Mouse (Mus musculus) right cerebral cortex, postnatal 4 days (tissue): ENCODE results near the gene Ksr1.
"Not testable (repeated sequence)": the region's sequence is repeated elsewhere in the genome, so short reads cannot be mapped to it uniquely, and the experiment has no call there.

ENCODE experiments used
- DNase-seq: peaks from one replicate; pipeline ENCODE4 v3.0.0-alpha.2; 2022

Gene Ksr1

DNA sequence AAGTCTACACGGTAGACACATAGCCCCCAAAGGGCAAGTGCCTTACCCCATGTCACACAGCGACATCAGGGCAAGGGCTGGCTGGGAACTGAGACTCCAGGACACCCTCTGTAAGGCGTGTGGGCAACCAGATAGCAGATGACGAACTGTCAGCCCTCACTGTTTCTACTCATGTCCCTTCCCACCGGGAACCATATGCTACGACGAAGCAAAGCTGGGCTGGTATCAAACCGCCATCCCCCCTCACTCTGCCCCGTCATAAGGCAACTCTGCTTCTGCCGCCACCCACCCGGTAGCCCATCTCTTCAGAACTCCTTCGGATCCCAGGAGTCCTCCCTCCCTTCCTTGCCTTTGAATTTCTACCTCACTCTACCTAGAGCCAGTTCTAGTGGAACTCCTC, 108.7 kb downstream of the Ksr1 start:
- no peak for DNase-seq

- DNase-seq = no peak
Observed at GRCm38 (mm10) chr11:79036324-79036723, 109.9 kb downstream of the Ksr1 start.

DNA sequence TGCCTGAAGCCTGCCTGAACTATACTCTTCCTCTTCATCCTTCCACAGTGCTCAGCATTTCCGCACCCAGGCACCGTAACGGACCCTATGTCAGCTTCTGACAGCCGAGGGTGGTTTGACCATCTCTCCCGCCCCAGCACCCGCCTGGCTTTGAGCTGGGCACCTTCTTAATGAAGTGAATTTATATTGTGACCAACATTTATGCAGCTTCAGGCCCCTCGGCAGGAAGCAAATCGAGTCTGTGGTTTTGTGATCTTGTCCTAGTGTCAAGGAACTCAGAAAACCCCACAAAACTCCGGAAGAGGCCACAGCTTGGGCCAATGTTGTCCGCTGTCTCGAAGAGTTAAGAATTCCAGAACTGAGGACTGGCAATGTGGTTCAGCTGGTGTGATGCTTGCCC, 112.6 kb downstream of the Ksr1 start:
- DNase-seq = no peak

DNA sequence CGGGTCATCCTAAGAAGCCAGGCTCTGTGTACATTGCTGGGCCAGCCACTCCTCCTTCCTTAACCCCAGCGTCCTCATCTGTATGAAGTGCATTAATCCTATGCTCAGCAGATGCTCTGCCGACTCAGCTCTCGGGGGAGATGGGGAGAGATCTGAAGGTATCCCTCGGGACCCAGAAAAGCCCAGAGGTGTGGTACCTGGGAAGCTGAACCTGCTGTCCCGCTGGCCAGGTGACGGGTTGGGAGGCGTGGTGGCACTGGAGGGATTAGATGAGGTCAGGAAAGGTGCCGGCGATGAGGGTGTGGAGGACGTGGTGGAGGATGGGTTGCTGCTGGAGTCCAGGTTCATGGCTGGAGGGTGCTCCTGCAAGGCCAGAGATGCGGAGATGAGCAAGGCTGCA, 113.2 kb downstream of the Ksr1 start:
- no peak for DNase-seq

DNA sequence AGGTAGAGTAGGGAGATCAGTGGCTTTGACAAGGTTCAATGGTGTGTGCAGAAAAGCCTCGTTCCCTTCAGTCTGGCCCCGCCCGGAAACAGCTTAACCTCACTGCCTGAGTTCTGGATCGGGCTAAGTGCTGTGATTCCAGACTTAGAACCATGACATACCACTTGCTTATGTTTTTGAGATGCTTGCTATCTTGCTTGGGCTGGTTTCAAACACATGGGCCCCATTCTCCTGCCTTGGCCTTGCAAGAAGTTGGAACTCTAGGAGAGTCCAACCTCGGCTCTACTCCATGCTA, 114.8 kb downstream of the Ksr1 start:
- DNase-seq = no peak

DNA sequence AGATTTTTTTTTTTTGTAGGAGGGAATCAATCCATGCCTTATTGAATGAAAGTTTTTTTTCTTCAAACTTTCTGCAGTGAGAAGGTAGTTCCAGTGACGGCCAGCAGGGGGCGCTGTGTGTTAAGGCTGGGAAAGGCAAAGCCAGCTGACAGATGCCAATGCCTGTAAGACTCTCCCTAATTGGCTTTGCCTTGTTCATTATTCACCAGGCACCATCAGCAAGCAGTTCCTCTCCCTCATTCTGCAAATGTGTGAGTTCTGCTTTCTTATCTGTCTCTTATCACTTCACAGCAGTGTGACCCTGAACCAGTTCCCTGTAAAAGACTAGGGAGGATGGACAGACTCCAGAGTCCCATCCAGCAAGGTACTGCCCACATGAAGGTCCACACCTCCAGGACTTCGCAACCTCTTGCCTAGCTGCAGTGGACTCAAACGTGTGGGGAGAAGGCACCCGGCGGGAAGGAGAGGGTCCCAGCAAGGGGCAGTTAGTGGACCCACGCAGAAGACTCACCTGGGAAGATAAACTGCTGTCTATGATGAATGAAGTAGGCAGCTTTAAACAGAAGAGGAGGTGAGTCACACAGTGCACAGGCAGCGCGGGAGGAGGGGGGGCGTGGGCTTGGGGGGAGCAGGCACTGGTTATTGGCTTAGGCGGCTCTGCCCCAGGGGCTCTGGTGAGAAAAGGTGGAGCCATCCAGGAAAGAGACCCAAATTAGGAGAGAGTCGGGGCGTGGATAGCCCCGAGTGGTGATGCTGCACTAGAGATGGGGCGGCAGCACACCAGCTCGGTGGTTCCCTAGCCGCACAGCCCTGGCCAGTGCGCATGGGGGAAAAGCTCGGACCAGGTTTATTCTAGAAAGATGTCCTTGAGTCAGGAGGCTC, 115.4 kb downstream of the Ksr1 start:
- peak; percentile 99 for DNase-seq

GRCm38 (mm10) chr11:79023751-79024150, 122.5 kb downstream of the Ksr1 start:
- no peak for DNase-seq

- DNase-seq = no peak
Observed at GRCm38 (mm10) chr11:79023342-79023741, 122.9 kb downstream of the Ksr1 start.

DNA sequence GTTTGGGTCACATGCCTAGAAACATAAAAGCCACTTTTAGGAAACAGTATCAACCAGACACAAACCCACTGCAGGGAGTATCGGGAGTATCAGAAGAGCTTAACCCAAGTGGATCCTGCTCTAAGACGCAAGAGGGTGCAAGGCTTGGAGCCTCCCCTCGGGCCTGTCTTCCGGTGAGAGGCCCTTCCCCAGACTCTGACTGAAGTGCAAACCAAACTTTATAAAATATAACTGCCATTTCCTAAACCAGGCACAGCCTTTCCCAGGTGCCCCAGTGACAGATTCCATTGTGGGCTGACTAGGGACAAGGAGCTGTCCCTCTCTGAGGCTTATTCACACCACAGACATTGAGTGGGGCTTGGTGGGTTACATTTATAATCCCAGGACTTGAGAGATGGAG, 123.4 kb downstream of the Ksr1 start:
- DNase-seq = no peak

DNA sequence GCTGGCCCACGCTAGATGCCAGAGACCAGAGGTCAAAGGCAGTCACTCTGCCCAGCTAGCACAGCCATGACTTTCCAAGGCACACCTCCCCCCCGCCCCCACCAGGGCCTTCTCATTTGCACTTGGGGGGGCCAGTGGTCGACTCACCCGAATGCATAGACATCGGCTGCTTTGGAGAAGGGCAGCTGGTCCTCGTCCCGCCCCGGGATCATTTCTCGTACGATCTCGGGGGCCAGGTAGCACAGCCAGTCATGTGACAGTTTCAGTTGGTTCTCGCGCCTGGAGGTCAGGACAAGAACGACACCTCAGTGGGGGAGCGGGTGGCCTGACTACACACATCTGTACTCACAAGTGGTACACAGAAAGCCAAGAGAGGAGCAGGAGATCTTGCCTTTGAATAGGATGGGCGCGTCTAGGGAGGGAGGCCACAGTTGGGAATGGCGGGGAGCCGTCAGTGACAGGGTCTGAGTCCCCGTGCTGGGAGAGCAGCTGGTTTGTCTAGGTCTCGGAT, 125.6 kb downstream of the Ksr1 start:
- no peak for DNase-seq

- DNase-seq = peak; percentile 26
Observed at GRCm38 (mm10) chr11:79019839-79020534, 126.2 kb downstream of the Ksr1 start.

DNA sequence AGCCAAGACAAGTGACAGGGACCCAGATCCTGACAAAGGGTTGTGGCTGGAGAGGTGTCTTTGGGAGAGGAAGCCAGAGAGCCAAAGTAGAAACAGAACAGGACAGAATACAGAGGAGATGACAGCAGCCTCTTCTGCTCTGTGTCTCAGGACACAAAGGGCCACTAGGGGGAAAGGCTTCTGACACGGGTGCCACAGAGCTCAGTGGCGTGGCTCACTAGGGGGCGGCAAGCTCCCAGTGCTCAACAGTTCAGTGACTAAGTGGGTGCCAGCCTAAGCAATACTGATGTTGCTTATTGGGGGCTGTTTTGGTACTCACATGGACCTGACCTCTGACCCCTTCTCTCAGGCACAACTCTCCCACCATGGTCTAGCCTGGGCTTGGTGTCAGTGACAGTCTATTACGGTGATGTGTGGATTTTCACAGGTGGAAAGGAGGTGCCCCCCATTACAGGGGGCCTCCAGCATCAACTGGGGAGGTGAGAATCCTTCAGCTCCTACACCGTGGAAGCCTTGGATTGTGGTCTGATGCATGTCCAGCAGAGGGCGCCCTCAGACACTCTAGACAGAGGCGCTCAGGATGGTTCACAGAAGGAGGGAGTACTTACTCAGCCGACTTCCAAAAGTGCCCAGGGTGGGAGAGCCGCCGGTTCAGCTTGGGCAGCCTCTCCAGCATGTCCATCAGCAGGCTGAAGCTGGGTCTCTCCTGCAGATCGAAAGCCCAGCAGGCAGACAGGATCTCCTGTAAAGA, 127.1 kb downstream of the Ksr1 start:
- DNase-seq = peak; percentile 77

GRCm38 (mm10) chr11:79017161-79017606, 129.0 kb downstream of the Ksr1 start:
- no peak for DNase-seq

GRCm38 (mm10) chr11:79016236-79016635, 130.0 kb downstream of the Ksr1 start:
- DNase-seq = no peak

DNA sequence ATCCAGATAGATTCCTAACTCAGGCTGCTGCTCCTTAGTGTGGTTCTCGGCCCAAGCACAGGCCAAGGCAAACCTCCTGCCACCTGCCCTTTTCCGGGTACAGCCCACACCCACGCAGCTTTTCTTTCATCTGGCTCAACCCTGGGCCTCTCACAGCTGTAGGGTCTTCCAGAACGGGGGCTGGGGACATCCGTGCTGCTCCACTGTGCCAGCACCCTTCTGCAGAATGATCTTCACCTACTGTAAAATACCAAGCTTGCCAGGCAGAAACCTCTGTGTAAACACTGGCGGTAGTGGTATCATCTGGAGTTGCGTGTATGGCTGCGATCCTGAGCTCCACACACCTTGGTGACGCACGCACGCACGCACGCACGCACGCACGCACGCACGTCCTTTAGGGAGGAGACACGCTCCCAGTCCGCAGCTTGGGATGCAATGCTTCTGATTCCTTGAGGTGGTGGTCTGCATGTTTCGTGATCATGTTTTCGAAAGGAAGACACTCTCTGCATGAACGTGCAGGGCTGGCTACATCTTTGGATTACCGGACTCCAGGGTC, 130.5 kb downstream of the Ksr1 start:
- DNase-seq = no peak

- DNase-seq = no peak
Observed at GRCm38 (mm10) chr11:79014602-79015325, 131.4 kb downstream of the Ksr1 start.

GRCm38 (mm10) chr11:79013806-79014205, 132.4 kb downstream of the Ksr1 start:
- DNase-seq = no peak

DNA sequence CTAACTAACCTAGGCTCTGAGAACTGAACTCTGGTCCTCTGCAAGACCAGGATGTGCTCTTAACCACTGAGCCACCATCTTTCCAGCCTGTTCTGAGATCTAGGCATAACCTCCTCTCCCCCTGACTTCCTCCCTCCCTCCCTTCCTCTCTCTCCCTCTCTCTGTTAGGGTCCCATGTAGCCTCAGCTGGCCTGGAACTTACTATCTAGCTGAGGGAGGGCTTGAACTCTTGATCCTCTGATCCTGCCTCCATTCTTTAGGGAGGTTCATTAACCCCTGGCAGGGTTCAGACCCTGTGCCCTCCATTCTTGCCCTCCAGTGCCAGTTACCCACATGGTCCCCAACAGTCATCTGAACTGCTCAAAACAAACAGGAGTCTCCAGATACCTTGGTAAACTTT, 133.2 kb downstream of the Ksr1 start:
- DNase-seq = no peak

- DNase-seq = no peak
Observed at GRCm38 (mm10) chr11:79012529-79012928, 133.7 kb downstream of the Ksr1 start.

GRCm38 (mm10) chr11:79008891-79009290, 137.3 kb downstream of the Ksr1 start:
- no peak for DNase-seq

DNA sequence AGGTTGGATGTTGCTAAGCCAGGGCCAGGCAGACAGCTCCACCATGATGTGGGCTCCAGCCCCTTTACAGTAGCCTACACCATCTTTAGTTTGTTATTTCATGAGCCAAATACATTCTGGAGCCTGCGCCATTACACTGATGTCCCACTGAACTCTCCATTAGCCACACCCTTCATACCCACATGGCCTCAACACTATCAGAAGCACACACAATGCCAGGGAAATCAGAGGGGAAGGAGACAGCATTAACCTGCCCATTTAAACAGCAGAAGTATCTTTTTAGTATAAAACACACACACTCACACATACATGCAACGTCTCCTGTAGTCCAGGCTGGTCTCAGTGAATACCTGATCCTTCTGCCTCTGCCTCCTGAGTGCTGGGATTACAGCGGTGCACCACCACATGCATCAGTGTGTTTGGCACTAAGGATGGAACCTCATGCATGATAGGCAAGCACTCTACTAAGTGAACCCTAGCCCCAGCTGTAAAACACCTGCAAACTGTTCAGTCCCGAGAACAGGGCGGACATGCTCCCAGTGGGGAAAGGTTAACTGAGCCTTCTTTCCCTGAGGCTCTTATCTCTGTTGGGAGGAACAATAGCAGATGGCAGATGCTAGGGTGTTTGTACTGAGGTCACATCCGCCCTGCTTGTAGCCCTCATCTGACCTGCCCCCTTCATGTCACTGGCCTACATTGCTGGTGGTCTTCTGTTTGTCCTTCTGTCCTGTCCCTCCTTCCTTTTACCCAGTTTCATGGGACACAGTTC, 138.0 kb downstream of the Ksr1 start:
- no peak for DNase-seq

GRCm38 (mm10) chr11:79007356-79007755, 138.9 kb downstream of the Ksr1 start:
- DNase-seq = not testable (repeated sequence)
